Mouse (Mus musculus): ENCODE measurements at regions not wholly inside any gene's neighbourhood (a gene's known extent, or its start where the extent isn't known, plus 50 kb on each side); places are given as distances from the start of the nearest gene placed in this dataset.

GRCm38 (mm10) chr19:54113421-54113820 is 69.5 kb downstream of the Adra2a start:
- TF ChIP-seq CTCF (IDR thresholded peaks at IDR 0.05; ENCODE audit: extremely low read depth, insufficient read length, insufficient replicate concordance, low read depth, low read length) (no peak), POLR2A (IDR thresholded peaks at IDR 0.05; ENCODE audit: low read depth, low read length) (no peak)
